Mouse (Mus musculus): ENCODE results near the gene Vmn2r75. TPM values are rescaled to one million over a fixed set of nuclear protein-coding genes. Genes with fewer than 3 reads are reported as not detected.
"Not testable (repeated sequence)": the region's sequence is repeated elsewhere in the genome, so short reads cannot be mapped to it uniquely, and the experiment has no call there.

Gene Vmn2r75
- not detected for total RNA-seq (2022)

- DNase-seq (ENCODE audit: low spot score in 2 of 2), result not testable (repeated sequence)
Measured at GRCm38 (mm10) chr7:86171678-86172077, at the start of gene Vmn2r75. Vmn2r75 (minus strand) TSS chr7:86171778.

- DNase-seq (ENCODE audit: low spot score in 2 of 2), result no peak
Measured at GRCm38 (mm10) chr7:86211345-86211744, 39.8 kb upstream of the Vmn2r75 start.

Other genes with a start within 250 kb of the Vmn2r75 start
- not detected for gene Vmn2r74, start 210.1 kb downstream of the Vmn2r75 start, total RNA-seq (2022)
- not detected for gene Vmn2r76, start 74.5 kb upstream of the Vmn2r75 start, total RNA-seq (2022)
- not detected for gene Olfr310, start 105.4 kb upstream of the Vmn2r75 start, total RNA-seq (2022)
- gene Olfr309, start 141.9 kb upstream of the Vmn2r75 start, total RNA-seq (2022), result not detected
- gene Olfr308, start 153.9 kb upstream of the Vmn2r75 start, total RNA-seq (2022), result not detected
- gene Olfr307, start 165.8 kb upstream of the Vmn2r75 start, total RNA-seq (2022), result not detected
- not detected for gene Olfr305, start 195.2 kb upstream of the Vmn2r75 start, total RNA-seq (2022)
- gene Olfr304, start 214.9 kb upstream of the Vmn2r75 start, total RNA-seq (2022), result not detected
- gene Olfr303, start 226.0 kb upstream of the Vmn2r75 start, total RNA-seq (2022), result not detected
- gene Olfr301, start 232.1 kb upstream of the Vmn2r75 start, total RNA-seq (2022), result not detected